Mouse (Mus musculus) forebrain, embryonic 15.5 days (tissue): Measurements from ENCODE around the gene Zfc3h1. TPM values are rescaled to one million over a fixed set of nuclear protein-coding genes. Genes with fewer than 3 reads are reported as not detected.

Experiments used
- ATAC-seq: fragments of 200-750 bp; cut with Nextera tagmentation; replicated peaks from 2 replicates; pipeline ENCODE4 v1.8.0; 2017; ENCODE audit warnings: mild to moderate bottlenecking, moderate TSS enrichment, moderate library complexity
- H3K27ac ChIP-seq: fragments of 300-500 bp; sonication (generic); replicated peaks from 2 replicates; pipeline ENCODE4 v1.5.1; 2015; ENCODE audit warnings: mild to moderate bottlenecking, inconsistent platforms
- H3K27me3 ChIP-seq: fragments of 300-500 bp; sonication (generic); 2 replicates; pipeline ENCODE4 v1.6.1; 2015; ENCODE audit warnings: inconsistent platforms
- H3K36me3 ChIP-seq: fragments of 300-500 bp; sonication (generic); 2 replicates; pipeline ENCODE4 v1.6.1; 2015; ENCODE audit warnings: mild to moderate bottlenecking, inconsistent platforms
- H3K4me1 ChIP-seq: fragments of 300-500 bp; sonication (generic); 2 replicates; pipeline ENCODE4 v1.6.1; 2015; ENCODE audit warnings: inconsistent platforms
- H3K4me2 ChIP-seq: fragments of 300-500 bp; sonication (generic); replicated peaks from 2 replicates; pipeline ENCODE4 v1.6.1; 2015; ENCODE audit warnings: mild to moderate bottlenecking, inconsistent platforms
- H3K4me3 ChIP-seq: fragments of 300-500 bp; sonication (generic); 2 replicates; pipeline ENCODE4 v1.5.1; 2015; ENCODE audit warnings: mild to moderate bottlenecking, inconsistent platforms
- H3K9ac ChIP-seq: fragments of 300-500 bp; sonication (generic); replicated peaks from 2 replicates; pipeline ENCODE4 v1.6.1; 2015; ENCODE audit warnings: mild to moderate bottlenecking, inconsistent platforms
- H3K9me3 ChIP-seq: fragments of 300-500 bp; sonication (generic); 2 replicates; pipeline ENCODE4 v1.6.1; 2016; ENCODE audit warnings: inconsistent platforms
- WGBS: fragments of 180-500 bp; shearing (Covaris S2); methylation state at CpG from one replicate; pipeline ENCODE4 v1.1.7; 2015; ENCODE audit warnings: mixed read lengths; 5-methylcytosine and 5-hydroxymethylcytosine counted together
- polyA plus RNA-seq: library from polyadenylated mRNA; unstranded; fragments of >200 nt; fragmentation: Nextera tagmentation; extraction: Ambion mirVana; gene quantifications from 2 replicates; pipeline ENCODE4 v1.2.1, GENCODE M21; 2015

Gene Zfc3h1
- polyA plus RNA-seq, 1 experiment from 2014 or later = 18.6 TPM

DNA sequence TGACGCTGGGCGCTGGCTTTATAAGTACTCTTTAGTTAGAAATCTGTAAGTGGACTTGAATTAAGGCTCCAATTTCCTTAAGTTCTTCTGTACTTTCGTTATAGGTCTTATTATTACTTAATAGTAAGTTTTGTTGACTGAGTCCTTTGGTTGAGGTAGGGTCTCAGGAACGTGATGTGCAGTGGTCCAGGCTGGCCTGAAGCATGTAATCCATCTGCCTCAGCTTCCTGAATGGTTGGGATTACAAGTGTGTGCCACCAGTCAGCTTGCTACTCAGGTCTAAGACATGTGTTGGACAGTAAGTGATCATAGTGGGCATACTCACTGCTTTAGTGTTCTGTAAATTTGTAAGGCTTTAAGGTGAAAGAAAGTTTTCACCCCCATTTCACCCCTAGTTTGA is 6.3 kb downstream of the Zfc3h1 start:
- H3K4me2 ChIP-seq = no peak overlapping the region
- H3K27me3 ChIP-seq = no peaks in the 10 kb centered on the region
- no peak for ATAC-seq
- H3K9me3 ChIP-seq = no peaks in the 10 kb centered on the region
- WGBS = 95% methylated on average over 4 of the region's 4 CpGs
- H3K9ac ChIP-seq = no peak overlapping the region
- no peak overlapping the region for H3K27ac ChIP-seq
- H3K4me3 ChIP-seq = no peak overlapping the region
- peaks cover 25% of the 10 kb centered on the region for H3K36me3 ChIP-seq
- peaks cover 43% of the 10 kb centered on the region for H3K4me1 ChIP-seq

DNA sequence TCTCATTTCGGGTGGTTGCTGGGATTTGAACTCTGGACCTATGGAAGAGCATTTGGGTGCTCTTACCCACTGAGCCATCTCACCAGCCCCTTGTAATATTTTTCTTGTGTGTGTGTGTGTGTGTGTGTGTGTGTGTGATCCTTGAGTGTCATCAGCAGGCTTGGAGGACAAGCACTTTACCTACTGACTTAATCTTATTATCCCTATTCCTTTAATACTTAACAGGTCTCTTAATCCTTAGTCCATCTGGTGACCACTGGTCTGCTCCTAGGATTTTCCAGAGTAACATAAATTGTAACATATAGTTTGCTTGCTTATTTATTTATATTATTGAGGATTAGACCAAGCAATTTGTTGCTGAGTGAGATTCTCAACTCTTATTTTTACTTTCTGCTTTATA is 7.1 kb downstream of the Zfc3h1 start:
- Histone ChIP-seq H3K9ac (no peak overlapping the region), H3K9me3 (no peaks in the 10 kb centered on the region), H3K4me3 (no peak overlapping the region), H3K36me3 (peaks cover 25% of the 10 kb centered on the region), H3K27me3 (no peaks in the 10 kb centered on the region), H3K4me2 (no peak overlapping the region), H3K27ac (no peak overlapping the region), H3K4me1 (peaks cover 40% of the 10 kb centered on the region)
- 89% methylated on average over 1 of the region's 1 CpGs for WGBS
- ATAC-seq = no peak

DNA sequence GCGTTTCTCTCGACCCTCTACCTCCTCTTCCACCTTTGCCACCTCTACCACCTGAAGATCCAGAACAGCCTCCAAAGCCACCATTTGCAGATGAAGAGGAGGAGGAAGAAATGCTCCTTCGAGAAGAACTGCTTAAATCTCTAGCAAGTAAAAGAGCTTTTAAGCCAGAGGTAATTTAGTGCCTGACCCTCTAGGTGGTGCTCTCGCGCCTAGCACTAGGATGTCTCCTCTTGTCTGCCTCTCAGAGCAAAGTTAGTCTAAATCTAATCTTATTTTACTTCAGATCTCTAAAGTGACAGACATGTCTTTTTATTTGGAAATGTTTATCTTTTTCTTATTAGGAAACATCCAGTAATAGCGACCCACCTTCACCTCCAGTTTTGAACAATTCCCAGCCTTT is 21.6 kb downstream of the Zfc3h1 start:
- Histone ChIP-seq H3K27me3 (no peaks in the 10 kb centered on the region), H3K4me2 (no peak overlapping the region), H3K4me1 (no peaks in the 10 kb centered on the region), H3K27ac (no peak overlapping the region), H3K4me3 (no peak overlapping the region), H3K9ac (no peak overlapping the region), H3K9me3 (no peaks in the 10 kb centered on the region), H3K36me3 (peaks cover 64% of the 10 kb centered on the region)
- ATAC-seq = no peak; the same call in 1 of the 2 replicates
- WGBS = 67% methylated on average over 6 of the region's 6 CpGs

- WGBS = 95% methylated on average over 2 of the region's 2 CpGs
- Histone ChIP-seq H3K9ac (no peak overlapping the region), H3K36me3 (peaks cover 79% of the 10 kb centered on the region), H3K4me3 (no peak overlapping the region), H3K27ac (no peak overlapping the region), H3K27me3 (no peaks in the 10 kb centered on the region), H3K9me3 (no peaks in the 10 kb centered on the region), H3K4me2 (no peak overlapping the region), H3K4me1 (no peaks in the 10 kb centered on the region)
- ATAC-seq = no peak
These were observed 28.7 kb downstream of the Zfc3h1 start for GRCm38 (mm10) chr10:115413496-115413895.

DNA sequence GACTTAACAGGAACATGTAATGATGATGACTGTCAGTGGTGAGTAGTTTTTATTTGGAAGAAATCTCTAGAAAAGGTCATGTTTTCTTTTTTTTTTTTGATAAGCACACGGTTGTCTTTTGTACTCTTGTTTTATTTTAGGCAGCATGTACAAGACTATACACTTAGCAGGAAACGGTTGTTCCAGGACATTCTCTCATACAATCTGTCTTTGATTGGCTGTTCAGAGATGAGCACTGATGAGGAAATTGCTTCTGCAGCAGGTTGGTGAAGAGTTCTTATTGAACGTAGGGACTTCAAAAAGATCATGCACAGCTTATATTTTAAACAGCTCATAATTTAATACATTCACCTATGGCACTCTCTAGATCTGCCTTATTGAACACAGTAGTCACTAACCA is 29.3 kb downstream of the Zfc3h1 start:
- 86% methylated on average over 3 of the region's 3 CpGs for WGBS
- Histone ChIP-seq H3K4me1 (no peaks in the 10 kb centered on the region), H3K4me3 (no peak overlapping the region), H3K9me3 (no peaks in the 10 kb centered on the region), H3K36me3 (peaks cover 81% of the 10 kb centered on the region), H3K27ac (no peak overlapping the region), H3K9ac (no peak overlapping the region), H3K4me2 (no peak overlapping the region), H3K27me3 (no peaks in the 10 kb centered on the region)
- no peak for ATAC-seq

- H3K27ac ChIP-seq = no peak overlapping the region
- no peak overlapping the region for H3K4me2 ChIP-seq
- no peaks in the 10 kb centered on the region for H3K4me1 ChIP-seq
- no peak overlapping the region for H3K9ac ChIP-seq
- no peak for ATAC-seq
- no peaks in the 10 kb centered on the region for H3K9me3 ChIP-seq
- peaks cover 63% of the 10 kb centered on the region for H3K36me3 ChIP-seq
- 78% methylated on average over 4 of the region's 4 CpGs for WGBS
- H3K27me3 ChIP-seq = no peaks in the 10 kb centered on the region
- H3K4me3 ChIP-seq = no peak overlapping the region
These were observed 37.2 kb downstream of the Zfc3h1 start for GRCm38 (mm10) chr10:115421976-115422375.

DNA sequence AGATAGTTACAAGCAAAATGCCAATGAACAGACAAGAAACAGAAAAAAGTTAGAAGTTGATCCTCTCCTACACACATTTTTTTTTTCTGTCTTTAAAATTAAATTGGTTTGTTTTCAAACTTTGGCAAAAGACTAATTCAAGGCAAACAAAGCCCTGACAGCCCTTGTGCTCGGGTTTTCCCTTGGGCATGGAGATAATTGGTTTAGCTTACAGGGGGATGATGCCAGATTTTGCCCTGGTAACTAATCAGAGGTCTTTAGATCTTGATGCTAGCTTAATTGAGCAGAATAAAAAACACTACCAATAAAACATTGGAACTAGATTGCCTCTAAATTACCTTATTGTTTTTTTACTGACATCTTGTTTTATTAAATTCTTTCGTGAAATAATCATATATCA is 40.6 kb downstream of the Zfc3h1 start:
- ATAC-seq = no peak
- Histone ChIP-seq H3K9ac (no peak overlapping the region), H3K36me3 (peaks cover 65% of the 10 kb centered on the region), H3K27me3 (no peaks in the 10 kb centered on the region), H3K4me3 (no peak overlapping the region), H3K9me3 (no peaks in the 10 kb centered on the region), H3K4me2 (no peak overlapping the region), H3K4me1 (no peaks in the 10 kb centered on the region), H3K27ac (no peak overlapping the region)
- 43% methylated on average over 2 of the region's 2 CpGs for WGBS

- Histone ChIP-seq H3K36me3 (peaks cover 14% of the 10 kb centered on the region), H3K27ac (no peak overlapping the region), H3K27me3 (no peaks in the 10 kb centered on the region), H3K9ac (no peak overlapping the region), H3K4me1 (no peaks in the 10 kb centered on the region), H3K9me3 (no peaks in the 10 kb centered on the region), H3K4me2 (no peak overlapping the region), H3K4me3 (no peak overlapping the region)
- ATAC-seq = no peak
- 89% methylated on average over 4 of the region's 4 CpGs for WGBS
These were observed 52.5 kb downstream of the Zfc3h1 start for GRCm38 (mm10) chr10:115437286-115437685.

- no peaks in the 10 kb centered on the region for H3K36me3 ChIP-seq
- no peak overlapping the region for H3K4me2 ChIP-seq
- no peaks in the 10 kb centered on the region for H3K4me1 ChIP-seq
- WGBS = 97% methylated on average over 13 of the region's 13 CpGs
- H3K9me3 ChIP-seq = 0 out of 2 replicates have a peak, but pooled peaks cover 3% of the 10 kb centered on the region
- H3K27ac ChIP-seq = no peak overlapping the region
- H3K4me3 ChIP-seq = no peak overlapping the region
- no peak for ATAC-seq
- H3K27me3 ChIP-seq = no peaks in the 10 kb centered on the region
- H3K9ac ChIP-seq = no peak overlapping the region
These were observed 63.9 kb downstream of the Zfc3h1 start for GRCm38 (mm10) chr10:115448614-115449013.

GRCm38 (mm10) chr10:115457368-115458021 is 72.7 kb downstream of the Zfc3h1 start:
- WGBS = 79% methylated on average over 6 of the region's 6 CpGs
- Histone ChIP-seq H3K4me2 (no peak overlapping the region), H3K9ac (no peak overlapping the region), H3K36me3 (no peaks in the 10 kb centered on the region), H3K9me3 (no peaks in the 10 kb centered on the region), H3K27ac (no peak overlapping the region), H3K27me3 (peaks cover 28% of the 10 kb centered on the region), H3K4me3 (no peak overlapping the region), H3K4me1 (no peaks in the 10 kb centered on the region)
- no peak for ATAC-seq

GRCm38 (mm10) chr10:115462646-115463045 is 77.9 kb downstream of the Zfc3h1 start:
- H3K27me3 ChIP-seq = peaks cover 60% of the 10 kb centered on the region
- no peak overlapping the region for H3K9ac ChIP-seq
- H3K4me1 ChIP-seq = no peaks in the 10 kb centered on the region
- H3K4me2 ChIP-seq = no peak overlapping the region
- no peak overlapping the region for H3K4me3 ChIP-seq
- H3K36me3 ChIP-seq = no peaks in the 10 kb centered on the region
- no peaks in the 10 kb centered on the region for H3K9me3 ChIP-seq
- H3K27ac ChIP-seq = no peak overlapping the region
- no peak for ATAC-seq
- WGBS = 78% methylated on average over 5 of the region's 5 CpGs

DNA sequence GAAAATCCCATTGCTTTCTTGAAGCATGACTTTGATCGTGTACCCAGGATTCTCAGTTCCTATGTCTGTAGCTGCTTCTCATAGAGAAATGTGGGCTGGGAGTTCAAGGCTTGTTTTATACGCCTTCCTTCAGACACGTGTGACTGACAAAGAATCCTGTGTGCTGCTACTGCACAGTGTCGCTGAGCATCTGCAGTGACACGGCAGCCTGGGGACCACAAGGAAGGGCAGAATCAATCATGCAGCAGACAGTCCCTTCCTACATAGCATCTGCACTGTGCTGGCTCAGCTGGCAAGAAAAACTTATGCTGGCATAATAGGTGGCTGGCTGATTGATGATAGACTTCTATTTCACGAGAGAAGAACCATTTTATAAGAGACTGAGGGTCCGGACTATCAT is 80.3 kb downstream of the Zfc3h1 start:
- Histone ChIP-seq H3K9me3 (no peaks in the 10 kb centered on the region), H3K36me3 (no peaks in the 10 kb centered on the region), H3K4me2 (no peak overlapping the region), H3K4me1 (peaks cover 9% of the 10 kb centered on the region), H3K27ac (no peak overlapping the region), H3K4me3 (no peak overlapping the region), H3K9ac (no peak overlapping the region), H3K27me3 (peaks cover 69% of the 10 kb centered on the region)
- WGBS = 82% methylated on average over 7 of the region's 7 CpGs
- no peak for ATAC-seq

GRCm38 (mm10) chr10:115465778-115466177 is 81.0 kb downstream of the Zfc3h1 start:
- no peaks in the 10 kb centered on the region for H3K36me3 ChIP-seq
- H3K4me2 ChIP-seq = no peak overlapping the region
- ATAC-seq = no peak
- no peak overlapping the region for H3K27ac ChIP-seq
- WGBS = 82% methylated on average over 6 of the region's 6 CpGs
- no peak overlapping the region for H3K9ac ChIP-seq
- no peak overlapping the region for H3K4me3 ChIP-seq
- no peaks in the 10 kb centered on the region for H3K9me3 ChIP-seq
- H3K27me3 ChIP-seq = peaks cover 71% of the 10 kb centered on the region
- H3K4me1 ChIP-seq = peaks cover 9% of the 10 kb centered on the region
